16 mouse cellular contexts compared by ENCODE assay signal in the genomic region with DNA sequence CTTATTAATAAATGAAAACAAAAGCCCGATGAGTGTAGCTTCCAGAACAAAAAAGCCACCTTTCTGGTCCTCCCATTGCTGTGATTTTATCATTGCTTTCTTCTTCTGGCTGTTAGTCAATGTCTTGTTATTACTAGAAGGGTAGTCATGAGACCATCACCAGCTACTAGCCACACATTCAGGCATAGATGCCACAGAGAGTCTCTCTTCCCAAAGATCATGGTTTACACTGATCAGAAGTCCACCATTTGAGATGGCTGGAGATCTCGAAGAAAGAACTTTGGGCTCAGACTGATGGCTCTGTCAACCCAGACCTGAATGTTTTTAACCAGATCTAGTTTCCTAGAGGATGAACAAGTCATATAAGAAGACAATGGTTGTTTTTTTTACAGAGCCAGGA.
"Had no signal": no experiment of that assay in that cellular context is flagged by ENCODE, and none has a peak within 500 bp of the region (broad histone marks: within the 10 kb centered on the region; RNA-seq: fewer than 3 reads in every experiment).

No protein-coding gene starts in this region.

- H3K4me3 ChIP-seq: neural tube, embryonic 13.5 days; neural tube, embryonic 15.5 days; stomach, embryonic 15.5 days had no signal

- DNase-seq: retina, postnatal 1 day; right cerebral cortex, adult 18-20 months; right cerebral cortex, postnatal 14 days; right cerebral cortex, postnatal 25 days; right cerebral cortex, postnatal 4 days; spleen, adult 18-20 months; thymus, adult 18-20 months; thymus, adult 2 months; thymus, postnatal 14 days; thymus, postnatal 25 days; thymus, postnatal 36 days; thymus, postnatal 4 days had no signal

- H3K4me2 ChIP-seq: neural tube, embryonic 13.5 days; neural tube, embryonic 15.5 days; stomach, embryonic 15.5 days had no signal

- H3K9ac ChIP-seq: neural tube, embryonic 13.5 days; neural tube, embryonic 15.5 days; stomach, embryonic 15.5 days had no signal

- H3K4me1 ChIP-seq: neural tube, embryonic 13.5 days; neural tube, embryonic 15.5 days; stomach, embryonic 15.5 days had no signal

- H3K36me3 ChIP-seq: neural tube, embryonic 13.5 days; neural tube, embryonic 15.5 days; stomach, embryonic 15.5 days had no signal

- H3K9me3 ChIP-seq: neural tube, embryonic 13.5 days; neural tube, embryonic 15.5 days; stomach, embryonic 15.5 days had no signal

- H3K27ac ChIP-seq: neural tube, embryonic 13.5 days; neural tube, embryonic 15.5 days; stomach, embryonic 15.5 days; stomach, postnatal 0 days had no signal

- H3K27me3 ChIP-seq: neural tube, embryonic 13.5 days; neural tube, embryonic 15.5 days; stomach, embryonic 15.5 days had no signal
